Mouse (Mus musculus) retina, embryonic 14.5 days (tissue): ENCODE measurements at regions not wholly inside any gene's neighbourhood (a gene's known extent, or its start where the extent isn't known, plus 50 kb on each side); places are given as distances from the start of the nearest gene placed in this dataset.

ENCODE experiments used
- DNase-seq: peaks from one replicate; pipeline ENCODE4 v3.0.0-alpha.2; 2015; ENCODE audit warnings: low spot score

DNA sequence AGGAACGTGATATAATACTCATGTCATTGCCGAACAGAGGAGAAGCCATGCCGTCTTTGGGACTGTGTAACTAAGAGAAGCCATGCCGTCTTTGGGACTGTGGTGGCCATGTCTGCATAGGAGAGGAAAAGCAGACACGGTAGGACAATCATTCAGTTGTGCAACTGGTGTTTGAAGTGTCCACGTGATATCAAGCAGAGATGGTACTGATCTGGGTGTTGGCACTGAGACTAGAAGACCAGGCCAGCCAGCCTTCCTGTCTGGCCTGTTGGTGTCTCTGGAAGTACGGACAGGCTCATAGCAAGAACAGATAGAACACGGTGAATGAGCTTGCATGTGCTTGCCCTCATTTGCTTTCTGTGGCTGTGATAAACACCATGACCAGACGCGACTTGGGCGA lies 175.7 kb downstream of the Slc38a4 start:
- no peak for DNase-seq

DNA sequence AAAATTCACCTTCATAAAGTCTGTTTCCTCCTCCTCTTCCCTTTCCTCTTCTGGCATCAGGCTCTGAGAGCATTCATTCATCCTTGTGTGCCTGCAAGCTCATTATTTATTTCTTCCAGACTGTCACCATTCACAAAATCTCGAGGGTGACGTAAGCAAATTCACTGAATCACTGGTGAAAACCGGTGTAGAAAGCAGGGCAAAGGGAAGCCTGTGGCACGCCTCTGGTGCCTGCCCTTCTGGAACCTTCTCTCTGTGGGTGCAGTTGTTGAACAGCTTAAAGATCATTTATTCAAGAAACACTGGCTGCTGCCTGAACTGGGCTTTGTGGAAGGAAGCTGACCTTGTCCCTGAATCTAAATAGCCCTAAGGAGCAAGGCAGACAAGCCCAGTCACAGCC lies 177.0 kb downstream of the Slc38a4 start:
- DNase-seq, result no peak

DNA sequence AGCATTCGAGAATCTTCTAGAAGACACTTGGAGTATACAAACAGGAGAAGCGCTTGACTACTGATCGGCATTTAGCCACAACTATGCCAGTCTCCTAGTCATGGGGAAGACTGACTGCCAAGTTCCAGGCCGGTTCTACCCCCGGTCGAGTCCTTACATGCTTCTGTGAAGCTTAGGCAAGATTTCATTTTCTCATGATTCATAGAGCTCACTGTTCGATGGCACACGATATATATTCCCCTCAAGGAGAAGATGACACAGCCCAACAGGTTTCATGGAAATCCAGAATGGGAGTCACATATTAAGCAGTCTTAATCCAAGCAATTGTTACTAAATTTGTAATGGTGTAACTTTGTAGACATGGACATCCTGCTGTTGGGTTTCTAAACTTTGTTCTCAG lies 177.8 kb downstream of the Slc38a4 start:
- no peak for DNase-seq

DNA sequence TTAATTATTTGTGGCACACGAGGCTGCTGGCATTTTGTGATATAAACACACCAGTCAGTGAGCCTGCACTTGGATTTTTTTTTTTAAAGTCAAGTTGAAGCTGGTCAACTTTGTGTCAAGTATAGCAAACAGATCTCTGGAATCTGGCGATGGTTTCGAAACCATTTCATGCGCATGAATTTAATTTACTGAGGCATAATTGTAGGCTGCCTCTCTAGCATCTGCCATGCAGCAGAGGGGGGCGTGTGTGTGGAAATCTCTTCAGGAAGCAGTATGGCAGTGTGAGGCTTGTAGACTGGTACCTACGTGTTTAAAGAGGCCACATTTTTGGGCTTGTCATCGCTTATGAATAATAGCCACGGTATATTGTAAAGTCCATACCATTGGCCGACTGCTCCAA lies 177.7 kb upstream of the Slc38a2 start:
- DNase-seq, result peak; percentile 12

DNA sequence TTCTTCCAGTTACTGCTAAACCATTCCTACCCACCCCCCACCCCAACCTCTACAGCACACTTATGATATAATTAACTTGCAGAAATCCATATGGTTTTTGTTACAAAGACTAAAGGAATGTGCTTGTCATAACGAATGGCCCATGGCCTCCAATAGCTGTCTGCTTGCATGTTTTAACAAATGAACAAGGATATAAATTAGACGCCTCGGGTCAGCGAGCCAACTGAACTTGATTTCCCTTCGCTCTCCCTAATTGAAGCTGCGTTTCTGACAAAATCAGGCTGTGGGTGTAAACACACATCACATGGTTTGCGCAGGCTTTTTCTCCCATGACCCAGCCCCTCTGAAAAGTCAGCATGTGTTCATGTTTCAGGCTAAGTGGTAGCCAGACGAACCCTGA lies 174.6 kb upstream of the Slc38a2 start:
- DNase-seq, result no peak

DNA sequence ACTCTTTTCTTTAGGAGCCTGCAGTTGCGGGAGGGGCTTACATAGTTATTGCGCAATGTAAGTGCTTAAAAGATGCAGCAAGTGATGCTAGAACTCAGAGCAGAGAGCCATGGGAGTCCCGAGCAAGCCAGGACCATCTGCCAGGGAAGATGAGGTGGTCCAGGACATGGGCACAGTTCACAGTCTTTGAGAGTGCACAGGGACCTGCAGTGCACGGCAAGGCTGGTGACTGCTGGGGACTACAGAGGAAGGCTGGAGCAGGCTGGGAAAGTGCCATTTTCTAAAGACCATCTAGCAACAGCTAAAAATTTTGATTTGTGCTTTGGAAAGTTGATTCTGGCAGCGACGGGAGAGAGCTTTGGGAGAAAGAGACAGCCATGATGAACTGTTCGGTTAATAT lies 174.0 kb upstream of the Slc38a2 start:
- DNase-seq, result no peak

DNA sequence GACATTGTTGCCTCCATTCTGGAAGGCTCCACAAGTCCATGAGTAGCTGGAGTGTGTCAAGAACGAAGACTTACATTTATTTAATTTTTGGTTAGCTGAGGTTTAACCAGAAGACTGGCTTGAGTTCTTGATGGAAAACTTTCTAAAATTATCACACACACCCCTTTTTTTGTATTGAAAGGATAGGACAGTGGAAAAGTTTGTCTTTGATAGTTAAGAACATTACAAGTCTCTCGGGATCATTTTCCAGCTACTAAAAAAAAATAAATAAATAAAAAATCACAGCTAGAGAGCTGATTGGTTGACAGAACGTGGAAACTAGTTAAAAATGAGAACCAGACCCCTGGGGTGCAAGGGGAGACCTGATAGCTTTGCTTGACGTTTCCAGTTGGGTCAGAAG lies 173.6 kb upstream of the Slc38a2 start:
- no peak for DNase-seq

DNA sequence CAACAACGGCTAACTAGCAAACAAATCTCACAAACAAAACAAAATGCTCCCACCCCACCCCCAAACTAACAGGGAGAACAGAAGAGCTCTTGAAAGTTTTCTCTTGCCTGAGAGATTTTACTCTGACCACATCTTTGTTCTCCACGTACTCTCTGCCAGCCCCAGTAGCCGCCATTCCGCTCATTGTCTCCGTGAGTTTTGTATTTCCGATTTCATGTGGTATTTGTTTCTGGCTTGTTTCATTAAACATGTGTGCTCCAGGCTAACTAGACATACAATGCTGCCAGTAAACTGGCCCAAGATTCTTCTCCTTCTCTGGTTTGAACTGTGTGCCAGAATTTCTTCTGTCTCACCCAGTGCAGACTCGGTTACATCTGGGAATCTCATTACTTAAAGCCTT lies 168.2 kb upstream of the Slc38a2 start:
- DNase-seq, result no peak

DNA sequence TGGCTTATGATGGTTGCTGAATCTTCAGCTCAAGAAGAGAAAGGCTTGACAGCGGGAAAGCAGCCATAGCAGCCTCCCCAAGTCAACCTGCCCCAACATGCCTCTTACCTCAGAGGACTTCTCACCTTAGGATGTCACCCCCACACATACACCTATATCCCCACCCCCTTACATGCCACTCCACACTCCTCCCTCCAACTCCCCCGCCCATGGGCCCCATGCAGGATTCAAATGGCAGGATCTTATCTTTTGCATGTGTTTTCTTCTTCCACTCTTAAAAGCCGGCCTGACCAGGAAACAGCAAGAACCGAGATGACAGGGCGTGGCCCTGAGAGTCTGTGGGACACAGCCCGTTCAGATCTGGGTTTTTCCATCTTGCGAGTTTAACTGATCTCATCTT lies 166.4 kb upstream of the Slc38a2 start:
- no peak for DNase-seq

DNA sequence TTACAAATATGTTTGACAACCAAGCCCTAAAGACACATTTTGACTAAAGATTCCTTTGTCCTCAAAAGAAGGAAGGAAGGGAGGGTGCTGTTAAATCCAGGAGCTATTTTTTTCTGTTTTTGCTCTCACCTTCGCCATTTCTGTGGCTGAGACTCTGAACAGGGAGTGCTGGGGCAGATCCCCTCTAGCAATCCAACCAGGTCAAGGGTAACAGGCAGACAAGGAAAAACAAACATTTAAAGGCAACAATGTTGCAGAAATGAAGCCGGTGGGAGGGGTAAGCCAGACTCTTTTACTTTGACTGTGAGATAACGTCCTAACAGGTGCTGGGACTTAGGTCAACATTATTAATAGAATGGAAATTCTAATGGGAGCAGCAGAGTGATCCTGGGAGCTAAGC lies 158.2 kb upstream of the Slc38a2 start:
- no peak for DNase-seq

DNA sequence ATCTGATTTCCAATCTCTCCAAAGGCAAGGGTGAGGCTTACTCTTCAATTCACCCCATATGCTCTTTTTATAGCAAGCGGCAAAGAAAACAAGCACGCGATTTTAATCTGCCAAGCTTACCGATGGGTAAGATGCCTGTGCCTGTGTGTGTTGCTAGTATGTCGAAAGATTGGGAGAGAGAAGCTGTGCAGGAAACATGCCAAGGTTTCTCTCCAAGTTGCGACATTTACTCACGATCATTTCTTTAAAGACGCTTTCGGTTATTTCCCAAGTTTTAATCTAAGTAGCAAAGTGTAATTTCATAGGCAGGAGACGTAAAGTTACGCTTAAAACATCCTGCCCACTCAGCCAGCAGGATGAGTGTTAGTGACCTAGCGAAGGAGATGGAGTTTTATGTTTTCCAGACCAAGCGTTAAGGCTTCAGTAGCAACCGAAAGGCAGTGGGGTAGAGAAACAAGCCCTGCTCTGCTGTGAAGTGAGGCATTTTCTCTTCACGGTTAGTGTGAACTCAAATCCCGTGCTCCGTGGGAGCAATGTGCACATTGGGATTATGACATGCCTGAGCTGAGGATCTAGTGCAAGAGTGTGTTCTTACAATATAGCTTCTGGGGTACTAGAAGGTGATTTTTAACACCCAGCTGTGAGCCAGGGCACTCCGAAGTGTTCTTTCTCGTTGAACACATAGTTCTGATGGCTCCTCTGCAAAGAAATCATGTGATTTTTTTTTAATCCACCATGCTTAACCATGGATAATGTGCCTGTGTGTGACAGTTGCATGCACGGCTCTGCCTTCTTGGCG lies 152.6 kb upstream of the Slc38a2 start:
- DNase-seq, result no peak

DNA sequence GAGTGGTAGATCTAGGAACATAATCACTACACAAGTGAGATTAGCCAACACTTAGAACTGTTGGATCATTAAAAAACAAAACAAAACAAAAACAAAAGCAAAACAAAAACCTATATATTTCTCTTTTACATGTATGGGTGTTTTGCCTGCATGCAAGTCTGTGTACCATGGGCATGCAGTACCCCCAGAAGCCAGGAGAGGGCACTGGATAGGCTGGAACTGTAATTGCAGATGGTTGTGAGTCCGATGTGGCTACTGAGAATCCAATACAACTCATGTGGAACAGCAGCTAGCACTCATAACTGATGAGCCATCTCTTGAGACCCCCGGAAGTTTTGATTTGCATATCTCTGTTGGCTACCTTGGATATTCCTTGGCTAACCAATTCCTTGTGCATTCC lies 148.6 kb upstream of the Slc38a2 start:
- peak; percentile 41 for DNase-seq

DNA sequence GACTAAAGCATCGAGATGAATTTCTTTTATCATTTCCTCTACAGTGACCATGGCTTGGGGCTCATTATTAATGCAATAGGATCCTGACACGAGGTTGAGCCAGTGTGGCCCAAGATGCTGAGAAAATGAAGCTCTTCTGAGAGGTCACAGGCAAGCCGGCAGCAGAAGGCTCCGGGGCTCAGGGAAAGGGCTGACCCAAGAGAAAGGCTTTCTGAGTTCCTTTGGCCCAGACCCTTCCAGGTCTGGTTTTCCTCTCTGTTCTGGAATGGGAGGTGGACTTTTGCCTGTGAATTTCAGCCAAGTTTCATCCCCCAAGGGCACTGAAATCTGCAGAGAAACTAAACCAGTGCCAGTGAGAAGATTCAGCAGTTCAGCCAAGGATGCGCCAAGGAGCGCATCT lies 145.7 kb upstream of the Slc38a2 start:
- DNase-seq, result no peak

DNA sequence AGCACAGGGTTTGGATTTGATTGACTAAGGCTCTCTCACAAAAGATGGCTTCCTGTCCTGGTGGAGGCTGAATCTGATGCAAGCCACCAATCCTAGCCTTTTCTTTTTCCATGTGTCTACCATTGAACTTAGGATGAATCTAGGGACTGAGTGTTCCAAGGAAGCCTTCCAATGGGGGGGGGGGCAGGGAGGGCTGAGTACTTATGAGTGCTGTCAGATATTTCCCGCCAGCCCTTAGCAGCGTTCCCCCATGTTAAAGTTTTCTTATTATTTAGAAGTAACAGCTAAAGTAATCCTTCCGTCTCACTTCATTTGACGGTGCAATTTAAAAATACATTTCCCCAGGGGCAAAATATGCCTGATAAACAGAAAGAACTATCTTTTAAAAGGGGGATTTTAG lies 144.8 kb upstream of the Slc38a2 start:
- no peak for DNase-seq

DNA sequence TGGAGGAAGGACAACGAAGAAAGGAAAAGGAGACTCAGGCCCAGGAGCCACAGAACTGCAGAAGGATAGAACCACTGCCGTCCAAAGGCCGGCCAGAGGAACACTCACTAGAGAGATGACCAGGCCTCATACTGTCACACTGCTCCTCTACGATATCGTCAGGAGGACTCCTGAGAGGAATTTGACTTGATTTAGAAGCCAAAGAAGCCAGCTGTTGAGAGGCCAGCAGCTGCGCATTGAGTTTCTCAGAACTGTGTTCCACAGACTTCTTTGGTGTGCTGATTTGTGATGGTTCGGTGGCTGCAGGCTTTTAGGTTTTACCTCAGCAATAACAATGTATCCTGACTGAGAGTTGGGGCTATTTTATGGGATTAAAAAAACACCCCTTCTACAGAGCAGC lies 144.1 kb upstream of the Slc38a2 start:
- DNase-seq, result no peak

DNA sequence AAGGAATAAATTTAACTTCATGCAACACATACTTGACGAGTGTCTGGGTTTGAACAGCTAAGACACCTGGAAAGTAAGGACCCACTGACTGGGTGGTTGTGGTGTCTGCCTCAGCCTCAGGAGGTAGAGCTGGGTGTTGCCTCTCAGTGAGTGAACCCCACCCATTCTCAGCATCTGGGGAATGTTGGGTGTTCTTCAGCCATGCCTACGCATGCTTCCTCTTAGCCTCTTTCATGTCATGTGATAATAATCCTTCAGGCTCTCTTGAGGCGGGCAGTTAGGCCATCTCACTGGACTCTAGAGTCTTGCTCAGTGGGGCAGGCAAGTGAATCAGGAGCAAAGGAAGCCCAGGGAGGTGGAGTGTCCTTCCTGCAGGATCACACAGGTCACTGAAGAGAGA lies 143.4 kb upstream of the Slc38a2 start:
- DNase-seq, result no peak

DNA sequence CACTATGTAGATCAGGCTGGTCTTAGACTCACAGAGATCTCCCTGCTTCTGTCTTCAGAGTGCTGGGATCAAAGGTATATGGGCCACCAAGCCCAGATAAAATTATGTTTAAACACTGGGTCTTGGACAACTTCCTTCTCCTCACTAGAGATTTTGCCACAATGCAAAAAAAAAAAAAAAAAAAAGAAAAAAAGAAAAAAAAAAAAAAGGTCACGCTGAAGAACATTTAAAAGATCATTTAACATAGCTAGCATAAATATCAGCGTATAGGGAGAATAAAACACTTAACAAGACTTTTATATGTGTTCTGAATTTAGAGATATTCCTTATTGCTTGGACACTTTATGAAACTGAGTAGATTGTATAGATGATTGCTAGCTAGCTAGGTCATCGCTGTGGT lies 137.1 kb upstream of the Slc38a2 start:
- no peak for DNase-seq

DNA sequence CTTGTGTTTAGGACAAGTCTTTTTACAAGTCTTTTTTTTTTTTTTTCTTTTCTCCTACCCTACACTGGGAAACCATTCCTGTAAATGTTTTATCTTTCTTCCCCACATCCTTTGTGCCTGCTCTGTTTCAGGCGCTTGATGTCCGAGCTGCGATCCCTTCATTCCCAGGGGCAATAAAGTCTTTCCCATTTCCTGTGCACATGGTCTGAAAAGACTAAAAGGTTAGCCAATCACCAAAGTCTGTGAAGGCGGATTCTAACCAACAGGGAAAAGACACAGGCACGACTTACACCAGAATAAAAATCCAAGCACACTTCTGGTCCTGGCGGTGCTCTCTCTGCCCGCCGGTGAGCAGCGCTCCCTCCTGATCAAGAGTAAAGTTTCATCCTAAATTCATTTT lies 135.3 kb upstream of the Slc38a2 start:
- DNase-seq, result no peak

DNA sequence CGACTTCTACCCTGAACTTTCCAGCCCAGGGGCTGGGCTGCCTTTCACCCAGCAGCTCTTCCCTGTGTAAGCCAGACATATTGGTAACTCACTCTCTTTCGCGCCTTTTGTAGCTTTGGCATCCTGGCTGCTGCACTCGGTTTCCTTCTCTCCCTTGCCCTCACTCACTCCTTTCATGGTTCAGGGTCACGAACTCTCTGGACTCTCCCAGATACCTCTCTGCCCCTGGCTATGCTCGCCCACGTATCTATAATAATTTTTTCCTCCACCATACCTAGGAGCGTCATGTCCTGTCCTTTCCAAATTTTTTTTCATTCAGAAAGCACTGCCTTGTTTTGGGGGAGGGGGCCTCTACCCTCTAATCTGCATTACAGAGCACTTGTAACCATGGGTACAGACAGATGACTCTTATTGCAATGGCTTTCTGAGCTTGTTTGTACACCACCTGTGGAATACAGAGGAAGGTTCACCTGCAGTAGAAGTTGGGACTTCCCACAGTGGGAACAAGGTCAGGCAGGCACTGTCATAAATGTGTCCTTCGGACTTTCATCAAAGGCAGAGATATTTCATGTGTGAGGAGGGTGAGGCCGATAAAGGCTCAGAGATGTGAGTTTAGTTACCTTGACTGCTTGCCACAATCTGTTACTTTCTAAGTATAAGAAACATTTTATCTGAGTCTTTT lies 134.8 kb upstream of the Slc38a2 start:
- DNase-seq, result no peak

DNA sequence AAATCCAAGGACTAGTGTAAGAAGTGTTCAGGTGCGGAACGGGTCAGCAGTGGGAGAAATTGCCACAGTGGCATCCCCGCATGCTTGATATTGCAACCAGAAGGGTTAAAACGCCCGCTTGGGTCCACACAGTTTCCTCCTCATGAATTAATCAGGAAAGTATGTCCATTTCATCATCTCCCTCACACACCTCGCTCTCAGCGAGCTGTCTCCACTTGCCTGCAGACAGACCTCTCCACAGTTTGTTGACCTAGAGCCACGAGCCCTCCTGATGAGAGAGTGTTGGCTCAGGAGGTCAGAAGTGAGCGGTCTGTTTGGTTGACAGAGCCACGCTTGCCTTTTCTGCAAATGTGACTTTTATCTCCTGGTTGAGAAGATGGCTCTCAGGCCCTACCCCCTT lies 132.9 kb upstream of the Slc38a2 start:
- no peak for DNase-seq

DNA sequence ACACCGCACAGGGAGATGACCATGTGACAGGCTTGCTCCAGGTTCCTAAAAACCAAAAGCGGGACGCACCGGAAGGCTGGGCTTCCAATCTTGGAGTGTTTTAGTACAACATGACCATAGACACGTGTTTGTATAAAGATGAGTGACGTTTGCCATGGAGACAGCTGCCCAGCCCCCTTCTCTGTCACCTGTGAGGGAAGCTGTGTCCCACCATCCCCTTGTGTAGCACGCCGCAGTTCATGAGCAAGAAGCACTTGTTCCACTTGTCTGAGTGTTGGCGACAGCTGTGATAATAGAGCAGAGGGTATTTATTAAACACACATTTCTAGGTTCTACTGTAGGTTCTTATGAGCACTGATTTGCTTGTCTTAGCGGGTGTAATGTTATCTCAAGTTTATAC lies 131.7 kb upstream of the Slc38a2 start:
- DNase-seq, result no peak

DNA sequence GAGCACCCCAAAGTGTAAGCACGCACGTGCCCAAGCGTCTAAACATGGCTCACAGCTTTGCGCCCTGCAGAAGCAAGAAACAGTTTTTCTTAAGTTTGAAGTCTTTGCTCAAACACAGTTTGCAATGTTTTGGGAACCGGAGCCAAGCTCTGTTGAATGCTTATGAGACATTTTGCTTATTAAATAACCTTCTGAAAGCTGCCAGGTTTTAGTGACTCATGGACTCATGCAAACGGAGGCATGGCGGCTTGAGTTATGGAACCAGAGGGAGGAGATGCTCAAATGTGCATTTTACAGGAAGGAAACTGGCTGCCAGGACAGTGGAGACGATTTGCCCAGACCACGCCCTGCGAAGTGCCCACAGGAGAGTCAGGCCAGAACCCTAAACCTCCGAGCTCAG lies 131.0 kb upstream of the Slc38a2 start:
- no peak for DNase-seq

DNA sequence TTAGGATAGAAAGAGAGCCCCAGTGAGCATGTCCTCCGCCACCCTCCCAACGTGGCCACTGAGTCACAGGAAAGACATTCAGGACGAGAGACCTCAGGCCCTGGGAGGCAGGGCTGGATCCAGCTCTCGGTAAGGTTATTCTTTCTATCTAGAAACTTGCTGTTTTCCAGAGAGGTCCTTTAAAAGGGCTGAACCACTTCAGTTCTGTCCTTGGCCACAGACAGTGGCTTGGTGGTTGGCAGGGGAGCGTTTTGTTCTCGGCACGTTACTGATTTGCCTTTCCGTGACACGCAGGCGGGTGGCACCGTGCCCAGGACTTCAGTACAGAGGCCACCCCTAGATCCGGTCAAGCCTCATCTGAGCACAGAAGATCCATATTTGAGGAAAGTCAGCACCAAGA lies 130.4 kb upstream of the Slc38a2 start:
- DNase-seq, result no peak

DNA sequence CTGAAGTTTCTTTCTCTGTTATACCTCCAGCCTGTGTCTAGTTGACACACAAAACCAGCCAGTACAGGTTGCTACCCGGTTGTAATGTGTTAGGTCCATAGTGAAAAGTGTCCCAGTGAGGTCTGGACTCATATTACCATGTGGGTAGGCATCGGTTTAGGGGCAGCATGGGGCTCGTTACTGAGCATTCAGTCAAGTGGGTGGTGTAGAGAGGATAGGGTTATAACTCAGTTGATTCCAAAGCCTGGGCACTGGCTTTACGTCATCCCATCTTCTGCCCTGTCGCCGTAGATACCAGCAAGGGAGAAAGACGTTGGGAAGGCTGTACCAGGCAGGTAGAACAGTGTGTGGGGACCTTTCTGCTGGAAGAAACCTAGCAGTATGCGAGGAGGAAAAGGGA lies 129.2 kb upstream of the Slc38a2 start:
- no peak for DNase-seq
